Mouse (Mus musculus): Measurements from ENCODE around the gene Eed.
A peak's percentile ranks its signal among the peaks of the same experiment; 100 is the strongest.

Eed gene

DNA sequence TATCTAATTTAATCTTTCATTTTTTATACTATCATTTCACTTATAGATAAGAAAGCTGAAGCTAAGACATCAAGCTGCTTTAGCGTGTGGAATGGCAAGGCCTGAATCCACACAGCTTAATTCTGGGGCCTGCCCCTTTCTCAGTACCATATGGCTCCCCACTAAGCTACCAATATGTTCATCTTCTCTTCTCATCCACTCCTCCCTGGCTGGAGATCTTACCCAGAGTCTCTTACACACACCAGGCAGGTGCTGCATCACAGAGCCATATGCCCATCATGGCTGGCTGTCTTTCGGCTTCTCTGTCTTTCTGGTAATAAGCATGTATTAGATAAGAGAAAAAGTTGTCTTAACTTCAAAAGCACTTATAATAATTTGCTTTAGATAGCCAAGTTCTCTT, 2.7 kb upstream of the Eed start:
- no peak for DNase-seq (ENCODE audit: extremely low read depth, insufficient read length, low spot score)

DNA sequence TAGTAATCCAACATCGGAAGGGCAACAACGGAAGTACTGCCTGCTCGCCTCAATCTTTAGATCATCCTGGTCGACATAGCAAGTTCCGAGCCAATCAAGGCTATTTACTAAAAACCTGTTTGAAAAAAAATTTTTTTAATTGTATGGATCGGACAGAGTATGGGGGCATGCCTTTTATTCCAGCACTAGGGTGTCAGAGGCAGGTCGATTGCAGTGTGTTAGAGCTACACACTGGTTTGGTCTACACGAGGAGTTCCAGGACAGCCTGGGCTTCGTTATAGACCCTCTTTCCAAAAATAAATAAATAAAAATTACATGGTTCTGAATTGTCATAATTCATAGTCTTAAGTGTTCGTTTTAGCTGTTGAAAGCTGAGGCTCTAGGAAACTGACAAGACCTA, 774 bp upstream of the Eed start:
- DNase-seq (ENCODE audit: extremely low read depth, insufficient read length, low spot score) = no peak

- DNase-seq (ENCODE audit: extremely low read depth, insufficient read length, low spot score) = no peak
Observed at GRCm38 (mm10) chr7:89980133-89980484, 674 bp downstream of the Eed start.

DNA sequence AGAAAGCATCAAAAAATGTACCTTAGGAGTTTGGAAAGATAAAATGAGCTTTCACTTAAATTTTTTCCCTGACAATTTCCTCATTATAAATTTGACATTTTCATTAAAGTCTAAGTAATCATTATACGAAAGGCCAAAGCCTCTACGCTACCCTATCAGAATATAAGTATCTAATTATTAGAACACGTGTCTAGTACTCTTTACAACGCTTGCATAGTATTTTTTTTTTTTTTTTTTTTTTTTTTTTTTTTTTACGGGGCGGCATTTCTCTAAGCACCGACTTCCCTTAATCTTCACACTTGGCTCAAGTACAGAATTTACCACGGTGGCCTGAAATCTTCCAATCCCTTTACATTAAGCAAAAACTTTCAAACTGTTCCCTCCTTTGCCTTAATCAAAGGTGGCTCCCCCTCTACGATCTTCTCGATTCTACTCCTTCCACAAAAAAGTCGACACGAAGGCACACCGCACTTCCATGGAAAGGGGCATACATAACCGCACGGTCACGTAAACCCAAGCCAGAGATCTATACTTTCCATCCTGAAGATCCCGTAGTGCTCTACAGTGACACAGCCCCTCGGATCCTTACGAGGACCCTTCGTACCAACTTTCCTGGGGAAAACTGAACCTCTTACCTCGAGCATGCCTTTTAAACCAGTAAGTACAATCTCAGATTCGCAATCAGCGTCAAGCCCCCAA, 1.2 kb downstream of the Eed start:
- DNase-seq (ENCODE audit: extremely low read depth, insufficient read length, low spot score) = no peak

DNA sequence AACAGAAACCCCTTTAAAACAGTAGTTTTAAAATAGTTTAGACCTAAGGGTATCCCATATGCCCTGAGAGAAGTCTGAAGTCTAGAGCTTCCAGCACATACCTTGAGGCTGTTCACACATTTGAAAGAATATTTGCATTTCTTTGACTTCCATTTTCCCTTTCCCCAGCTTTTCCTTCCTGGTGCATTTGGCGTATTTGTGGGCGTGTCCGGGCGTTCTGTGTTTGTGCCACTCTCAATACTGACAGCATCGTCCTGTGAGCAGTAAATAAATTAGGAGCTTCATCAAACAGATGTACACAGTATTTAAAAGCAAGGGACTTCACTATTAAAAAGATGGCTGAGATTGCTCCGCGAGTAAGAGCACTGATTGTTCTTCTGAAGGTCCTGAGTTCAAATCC, 4.0 kb downstream of the Eed start:
- no peak for DNase-seq (ENCODE audit: extremely low read depth, insufficient read length, low spot score)

GRCm38 (mm10) chr7:89975571-89975970, 5.2 kb downstream of the Eed start:
- DNase-seq (ENCODE audit: extremely low read depth, insufficient read length, low spot score) = no peak

GRCm38 (mm10) chr7:89967235-89967634, 13.5 kb downstream of the Eed start:
- no peak for DNase-seq (ENCODE audit: extremely low read depth, insufficient read length, low spot score)

DNA sequence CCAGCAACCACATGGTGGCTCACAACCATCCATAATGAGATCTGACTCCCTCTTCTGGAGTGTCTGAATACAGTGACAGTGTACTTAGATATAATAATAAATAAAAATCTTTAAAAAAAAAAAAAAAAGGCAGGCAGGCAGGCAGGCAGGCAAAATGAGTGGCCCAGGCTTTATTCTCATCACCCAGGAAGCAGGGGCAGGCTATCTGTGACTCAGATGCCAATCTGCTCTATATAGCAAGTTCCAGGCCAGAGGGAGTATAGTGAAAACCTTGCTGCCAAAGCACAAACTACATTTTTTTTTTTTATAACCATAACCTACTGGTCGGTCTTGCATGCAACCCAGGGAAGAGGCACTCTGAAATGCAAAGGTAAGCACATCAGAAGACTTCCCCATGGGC, 14.0 kb downstream of the Eed start:
- DNase-seq (ENCODE audit: extremely low read depth, insufficient read length, low spot score) = no peak

GRCm38 (mm10) chr7:89963135-89963534, 17.6 kb downstream of the Eed start:
- no peak for DNase-seq (ENCODE audit: extremely low read depth, insufficient read length, low spot score)

GRCm38 (mm10) chr7:89957300-89957699, 23.5 kb downstream of the Eed start:
- DNase-seq (ENCODE audit: extremely low read depth, insufficient read length, low spot score) = no peak

GRCm38 (mm10) chr7:89954261-89954660, 26.5 kb downstream of the Eed start:
- no peak for DNase-seq (ENCODE audit: extremely low read depth, insufficient read length, low spot score)

- DNase-seq (ENCODE audit: extremely low read depth, insufficient read length, low spot score) = no peak
Observed at GRCm38 (mm10) chr7:89949403-89949802, 31.4 kb downstream of the Eed start.

GRCm38 (mm10) chr7:89948026-89948425, 32.8 kb downstream of the Eed start:
- no peak for DNase-seq (ENCODE audit: extremely low read depth, insufficient read length, low spot score)

- DNase-seq (ENCODE audit: extremely low read depth, insufficient read length, low spot score) = peak; percentile 88
Observed at GRCm38 (mm10) chr7:89940571-89941463, 40.0 kb downstream of the Eed start, which contains the start of gene Hikeshi. Gene Hikeshi (minus strand): TSS chr7:89941204.

- peak; percentile 14 for DNase-seq (ENCODE audit: extremely low read depth, insufficient read length, low spot score)
Observed at GRCm38 (mm10) chr7:89939497-89940353, 41.1 kb downstream of the Eed start.

- no peak for DNase-seq (ENCODE audit: extremely low read depth, insufficient read length, low spot score)
Observed at GRCm38 (mm10) chr7:89923441-89924180, 57.2 kb downstream of the Eed start.

- no peak for DNase-seq (ENCODE audit: extremely low read depth, insufficient read length, low spot score)
Observed at GRCm38 (mm10) chr7:89917776-89918175, 63.0 kb downstream of the Eed start.

DNA sequence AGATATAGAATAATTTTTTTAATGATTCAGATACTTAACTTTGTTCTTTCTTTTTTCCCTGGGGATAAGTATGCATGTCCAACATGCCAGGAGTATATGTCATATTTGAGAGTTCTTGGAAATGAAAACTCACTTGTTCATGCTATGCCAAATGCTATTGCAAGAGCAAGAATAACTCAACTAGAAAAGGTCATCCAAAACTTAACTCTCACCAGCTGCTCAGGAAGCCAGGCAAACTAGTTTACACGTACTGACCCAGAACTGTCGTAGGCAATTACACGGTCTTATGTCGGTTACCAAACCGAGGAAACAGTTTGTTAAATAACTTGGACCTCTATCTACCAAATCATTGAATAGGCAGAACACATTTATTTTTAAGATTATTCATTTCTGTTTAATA, 64.1 kb downstream of the Eed start:
- no peak for DNase-seq (ENCODE audit: extremely low read depth, insufficient read length, low spot score)

DNA sequence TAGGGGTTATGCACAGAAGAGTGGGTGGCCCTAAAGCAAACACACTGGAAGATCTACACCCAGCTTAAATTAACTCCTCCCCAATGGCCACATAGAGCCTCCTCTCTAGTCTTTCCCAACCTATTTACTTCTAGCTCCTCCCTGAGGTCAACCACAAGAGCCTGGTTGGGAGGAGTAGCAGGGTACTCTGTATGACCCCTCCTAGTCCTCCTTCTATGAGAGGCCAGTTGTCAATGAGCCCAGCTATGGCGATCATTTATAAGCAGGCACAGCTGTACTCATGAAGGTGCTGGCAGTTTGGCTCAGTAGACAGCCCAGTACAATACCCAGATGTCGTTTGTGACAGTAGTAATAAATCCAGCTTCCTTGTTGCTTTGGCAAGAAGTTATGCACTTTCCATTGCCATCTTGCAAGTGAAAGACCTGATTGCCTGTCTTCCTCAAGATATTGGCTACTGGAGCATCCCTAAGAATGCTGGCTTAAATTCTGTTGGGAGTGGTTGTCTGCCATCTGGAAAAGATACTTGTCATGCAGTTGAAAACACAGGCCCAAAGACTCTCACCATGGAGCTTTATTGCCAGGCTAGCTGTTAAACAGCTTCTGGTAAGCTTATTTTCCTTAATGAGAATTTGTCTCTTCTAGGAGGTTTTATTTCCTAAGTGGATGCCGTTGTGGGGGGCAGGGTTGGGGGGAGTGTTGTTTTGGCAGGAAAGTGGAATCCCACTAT, 67.2 kb downstream of the Eed start:
- DNase-seq (ENCODE audit: extremely low read depth, insufficient read length, low spot score) = no peak

- DNase-seq (ENCODE audit: extremely low read depth, insufficient read length, low spot score) = no peak
Observed at GRCm38 (mm10) chr7:89912356-89912755, 68.4 kb downstream of the Eed start.
